Mouse (Mus musculus) left cerebral cortex, adult 9 months (tissue): ENCODE measurements around the gene Map4k4.

ENCODE experiments used
- DNase-seq, 2 experiments: peaks; one replicate each; pipeline ENCODE4 v3.0.0; 2022; ENCODE audit warnings: low spot score in 2 of 2

The Map4k4 gene

GRCm38 (mm10) chr1:40000899-40001298 lies 100.2 kb downstream of the Map4k4 start:
- peak in 1 of 2 experiments; percentile 71 for DNase-seq

- no peak for DNase-seq
These were observed 101.5 kb downstream of the Map4k4 start for GRCm38 (mm10) chr1:40002129-40002727.

- DNase-seq, result no peak
These were observed 105.4 kb downstream of the Map4k4 start for GRCm38 (mm10) chr1:40006043-40006651.

GRCm38 (mm10) chr1:40007962-40008471 lies 107.3 kb downstream of the Map4k4 start:
- DNase-seq, result no peak

GRCm38 (mm10) chr1:40012696-40013095 lies 112.0 kb downstream of the Map4k4 start:
- no peak for DNase-seq

- DNase-seq, result no peak
These were observed 114.5 kb downstream of the Map4k4 start for GRCm38 (mm10) chr1:40015066-40015678.

- peak in 1 of 2 experiments; percentile 42 for DNase-seq
These were observed 120.9 kb downstream of the Map4k4 start for GRCm38 (mm10) chr1:40021617-40022016.

- DNase-seq, result no peak
These were observed 121.9 kb downstream of the Map4k4 start for GRCm38 (mm10) chr1:40022472-40023135.

GRCm38 (mm10) chr1:40023206-40023605 lies 122.5 kb downstream of the Map4k4 start:
- DNase-seq, result no peak

- DNase-seq, result no peak
These were observed 123.0 kb downstream of the Map4k4 start for GRCm38 (mm10) chr1:40023748-40024147.

GRCm38 (mm10) chr1:40024554-40025320 lies 124.0 kb downstream of the Map4k4 start:
- peak in 1 of 2 experiments; percentile 35 for DNase-seq

- no peak for DNase-seq
These were observed 124.7 kb downstream of the Map4k4 start for GRCm38 (mm10) chr1:40025416-40025815.

GRCm38 (mm10) chr1:40027116-40027620 lies 126.5 kb downstream of the Map4k4 start:
- DNase-seq, result no peak

- DNase-seq, result no peak
These were observed 127.7 kb downstream of the Map4k4 start for GRCm38 (mm10) chr1:40028207-40028998.

GRCm38 (mm10) chr1:40029597-40029996 lies 128.9 kb downstream of the Map4k4 start:
- DNase-seq, result no peak

- no peak for DNase-seq
These were observed 129.7 kb downstream of the Map4k4 start for GRCm38 (mm10) chr1:40030287-40030975.

GRCm38 (mm10) chr1:40030976-40031356 lies 130.3 kb downstream of the Map4k4 start:
- DNase-seq, result no peak

GRCm38 (mm10) chr1:40031626-40032025 lies 130.9 kb downstream of the Map4k4 start:
- DNase-seq, result no peak

- DNase-seq, result no peak
These were observed 132.6 kb downstream of the Map4k4 start for GRCm38 (mm10) chr1:40033315-40033714.
